Mouse (Mus musculus): ENCODE results near the gene Ifitm1. TPM values are rescaled to one million over a fixed set of nuclear protein-coding genes. Genes with fewer than 3 reads are reported as not detected.

Ifitm1 gene
- total and polyA plus RNA-seq, 3 experiments: 1.5 to 5.5 TPM; not detected in 1

DNA sequence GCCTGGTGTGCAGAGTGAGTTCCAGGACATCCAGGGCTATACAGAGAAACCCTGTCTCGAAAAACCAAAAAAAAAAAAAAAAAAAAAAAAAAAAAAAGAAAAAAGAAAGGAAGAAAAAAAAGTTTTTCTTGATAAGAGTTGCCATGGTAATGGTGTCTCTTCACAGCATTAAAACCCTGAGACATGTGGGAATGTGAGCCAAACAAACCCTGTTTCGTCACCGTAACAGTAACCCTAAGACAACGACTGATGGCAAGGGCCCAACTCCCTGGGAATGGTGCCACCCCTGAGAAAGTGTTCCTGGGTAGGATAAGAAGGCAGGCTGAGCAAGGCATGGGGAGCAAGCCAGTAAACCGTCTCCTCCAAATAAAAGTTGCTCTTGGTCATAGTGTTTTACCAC lies 39.9 kb downstream of the Ifitm1 start:
- H3K4me1 ChIP-seq (ENCODE audit: insufficient read depth, low read depth, low read length): no peaks in the 10 kb centered on the region
- peaks cover 16% of the 10 kb centered on the region for H3K27me3 ChIP-seq (ENCODE audit: insufficient read depth, low read length)
- H3K9me3 ChIP-seq (replicated peaks): no peaks in the 10 kb centered on the region
- DNase-seq (ENCODE audit: low spot score) (no peak), ATAC-seq (ENCODE audit: extremely low read depth, insufficient number of reproducible peaks, low FRiP score, poor library complexity, severe bottlenecking) (no peak)
- H3K36me3 ChIP-seq (replicated peaks): no peaks in the 10 kb centered on the region
- no peak overlapping the region for H3K4me3 ChIP-seq (ENCODE audit: low read depth, low read length)
- TF ChIP-seq CTCF (IDR thresholded peaks at IDR 0.05; ENCODE audit: low read depth, low read length): no peak
- no peak for TF ChIP-seq GATA1 (IDR thresholded peaks at IDR 0.05; ENCODE audit: borderline replicate concordance, low read length)
- TF ChIP-seq GATA2 (IDR thresholded peaks at IDR 0.05; ENCODE audit: borderline replicate concordance, low read depth, low read length): no peak
- no peak for TF ChIP-seq TAL1 (conservative IDR thresholded peaks at IDR 0.05; ENCODE audit: low read depth, low read length)
- no peak for TF ChIP-seq POLR2AphosphoS5 (IDR thresholded peaks at IDR 0.05; ENCODE audit: insufficient replicate concordance, low read depth, low read length)

DNA sequence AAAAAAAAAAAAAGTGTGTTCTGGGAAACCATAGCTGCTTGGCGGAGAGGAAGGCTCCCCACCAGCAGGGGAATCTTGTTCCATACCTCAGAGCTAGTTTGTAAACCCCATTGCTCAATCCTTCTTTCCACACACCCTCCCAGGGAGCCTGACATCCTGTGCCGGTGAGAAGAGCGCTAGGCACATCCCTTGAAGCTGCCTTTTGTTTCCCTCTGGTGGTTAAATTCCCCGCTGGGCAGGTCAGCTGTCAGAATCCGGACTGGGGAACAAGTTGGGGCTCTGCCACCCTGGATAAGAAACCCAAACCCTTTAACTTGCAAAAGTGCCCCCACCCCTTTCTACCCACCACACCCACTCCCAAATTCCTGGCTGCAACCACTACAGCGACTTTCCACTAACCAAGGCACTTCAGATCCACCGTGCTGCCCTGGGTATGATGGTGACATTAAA lies 41.3 kb downstream of the Ifitm1 start:
- no peak for TF ChIP-seq GATA1 (IDR thresholded peaks at IDR 0.05; ENCODE audit: borderline replicate concordance, low read length)
- TF ChIP-seq TAL1 (conservative IDR thresholded peaks at IDR 0.05; ENCODE audit: low read depth, low read length): no peak
- TF ChIP-seq CTCF (IDR thresholded peaks at IDR 0.05; ENCODE audit: low read depth, low read length): no peak
- no peak for TF ChIP-seq POLR2AphosphoS5 (IDR thresholded peaks at IDR 0.05; ENCODE audit: insufficient replicate concordance, low read depth, low read length)
- no peak for TF ChIP-seq GATA2 (IDR thresholded peaks at IDR 0.05; ENCODE audit: borderline replicate concordance, low read depth, low read length)
- DNase-seq (ENCODE audit: low spot score): no peak
- Histone ChIP-seq H3K9me3 (replicated peaks) (no peaks in the 10 kb centered on the region), H3K36me3 (replicated peaks) (no peaks in the 10 kb centered on the region), H3K4me3 (ENCODE audit: low read depth, low read length) (no peak overlapping the region), H3K4me1 (ENCODE audit: insufficient read depth, low read depth, low read length) (no peaks in the 10 kb centered on the region), H3K27me3 (ENCODE audit: insufficient read depth, low read length) (peaks cover 16% of the 10 kb centered on the region)
- no peak for ATAC-seq (ENCODE audit: extremely low read depth, insufficient number of reproducible peaks, low FRiP score, poor library complexity, severe bottlenecking)

DNA sequence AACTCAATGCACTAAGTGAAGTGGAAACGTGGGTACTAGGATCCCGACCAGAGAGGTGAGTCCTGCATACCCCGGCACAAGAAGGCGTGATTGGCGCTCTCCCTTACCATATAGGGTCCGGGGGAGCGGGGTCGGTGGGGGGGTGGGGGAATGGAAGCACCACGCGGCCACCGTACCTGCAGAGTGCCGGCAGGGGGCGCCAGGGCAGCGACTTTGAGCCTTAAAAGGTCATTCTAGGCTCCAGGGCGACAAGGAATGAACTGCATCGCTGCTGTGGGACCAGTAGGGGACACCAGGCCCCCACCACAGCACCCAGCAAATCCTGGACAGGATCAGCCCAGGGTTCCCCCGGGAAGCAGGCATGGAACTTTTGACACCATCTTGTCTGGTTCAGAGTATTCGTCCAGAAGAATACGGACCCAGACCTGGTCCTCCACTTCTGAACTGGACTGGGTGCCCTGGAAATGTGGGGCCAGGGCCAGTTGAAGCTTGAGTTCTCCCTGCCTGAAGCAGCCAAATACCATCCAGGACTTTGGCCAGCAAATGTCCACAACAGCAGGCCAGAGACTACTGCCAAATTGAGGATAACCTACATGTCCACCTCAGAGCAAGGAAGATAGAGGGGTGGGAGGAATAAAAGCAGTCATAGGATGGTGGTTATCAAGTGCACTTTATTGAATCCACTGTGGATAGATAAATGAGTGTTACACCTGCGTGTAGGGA lies 42.1 kb downstream of the Ifitm1 start:
- no peaks in the 10 kb centered on the region for H3K4me1 ChIP-seq (ENCODE audit: insufficient read depth, low read depth, low read length)
- H3K27me3 ChIP-seq (ENCODE audit: insufficient read depth, low read length): peaks cover 16% of the 10 kb centered on the region
- DNase-seq (ENCODE audit: low spot score) (no peak), ATAC-seq (ENCODE audit: extremely low read depth, insufficient number of reproducible peaks, low FRiP score, poor library complexity, severe bottlenecking) (no peak)
- no peaks in the 10 kb centered on the region for H3K36me3 ChIP-seq (replicated peaks)
- TF ChIP-seq GATA2 (IDR thresholded peaks at IDR 0.05; ENCODE audit: borderline replicate concordance, low read depth, low read length): no peak
- no peak for TF ChIP-seq GATA1 (IDR thresholded peaks at IDR 0.05; ENCODE audit: borderline replicate concordance, low read length)
- TF ChIP-seq TAL1 (conservative IDR thresholded peaks at IDR 0.05; ENCODE audit: low read depth, low read length): no peak
- TF ChIP-seq POLR2AphosphoS5 (IDR thresholded peaks at IDR 0.05; ENCODE audit: insufficient replicate concordance, low read depth, low read length): no peak
- no peak for TF ChIP-seq CTCF (IDR thresholded peaks at IDR 0.05; ENCODE audit: low read depth, low read length)
- H3K4me3 ChIP-seq (ENCODE audit: low read depth, low read length): no peak overlapping the region
- H3K9me3 ChIP-seq (replicated peaks): no peaks in the 10 kb centered on the region

DNA sequence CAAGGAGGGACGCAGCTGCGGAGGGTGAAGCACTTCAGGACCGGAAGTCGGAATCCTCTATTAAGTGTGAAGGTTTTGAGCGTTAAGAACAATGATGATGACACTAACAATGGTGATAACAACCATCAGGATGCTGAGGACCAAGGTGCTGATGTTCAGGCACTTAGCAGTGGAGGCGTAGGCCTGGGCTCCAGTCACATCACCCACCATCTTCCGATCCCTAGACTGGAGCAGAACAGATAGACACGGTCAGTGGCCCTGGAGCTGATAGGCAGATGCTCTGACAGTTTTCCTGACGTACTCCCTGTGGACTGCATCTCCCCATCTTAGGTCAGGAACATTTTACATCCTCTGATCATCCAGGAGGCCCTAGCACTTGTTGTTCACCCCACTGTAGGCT lies 42.6 kb downstream of the Ifitm1 start:
- no peak for ATAC-seq (ENCODE audit: extremely low read depth, insufficient number of reproducible peaks, low FRiP score, poor library complexity, severe bottlenecking)
- Histone ChIP-seq H3K9me3 (replicated peaks) (no peaks in the 10 kb centered on the region), H3K36me3 (replicated peaks) (no peaks in the 10 kb centered on the region), H3K4me3 (ENCODE audit: low read depth, low read length) (no peak overlapping the region), H3K27me3 (ENCODE audit: insufficient read depth, low read length) (peaks cover 16% of the 10 kb centered on the region), H3K4me1 (ENCODE audit: insufficient read depth, low read depth, low read length) (no peaks in the 10 kb centered on the region)
- no peak for TF ChIP-seq GATA2 (IDR thresholded peaks at IDR 0.05; ENCODE audit: borderline replicate concordance, low read depth, low read length)
- no peak for TF ChIP-seq CTCF (IDR thresholded peaks at IDR 0.05; ENCODE audit: low read depth, low read length)
- TF ChIP-seq TAL1 (conservative IDR thresholded peaks at IDR 0.05; ENCODE audit: low read depth, low read length): no peak
- TF ChIP-seq POLR2AphosphoS5 (IDR thresholded peaks at IDR 0.05; ENCODE audit: insufficient replicate concordance, low read depth, low read length): no peak
- TF ChIP-seq GATA1 (IDR thresholded peaks at IDR 0.05; ENCODE audit: borderline replicate concordance, low read length): no peak
- no peak for DNase-seq (ENCODE audit: low spot score)

DNA sequence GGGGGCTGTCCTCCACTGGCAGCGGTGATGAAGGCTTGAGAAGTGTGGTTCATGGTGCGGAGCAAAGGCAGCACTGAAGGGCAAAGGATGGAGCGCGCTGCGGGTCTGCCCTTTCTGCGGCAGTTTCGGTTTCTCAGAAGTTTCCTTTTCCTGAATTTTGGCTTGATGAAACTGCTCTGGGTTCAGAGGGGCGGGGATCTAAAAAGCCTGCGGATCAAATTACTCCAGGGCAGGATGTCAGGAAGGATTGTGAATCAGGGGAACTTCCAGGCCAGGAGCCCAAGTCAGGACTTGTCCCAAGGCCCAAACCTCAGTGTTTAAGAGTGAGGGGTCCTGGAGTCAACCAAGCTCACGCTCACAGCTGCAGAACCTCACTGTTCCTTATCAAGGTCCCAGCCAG lies 43.6 kb downstream of the Ifitm1 start, which contains the start of gene Ifitm3:
Gene Ifitm3 (minus strand): TSS at position 178 of the 400 bp plus-strand sequence.
- Histone ChIP-seq H3K36me3 (replicated peaks) (no peaks in the 10 kb centered on the region), H3K4me3 (ENCODE audit: low read depth, low read length) (no peak within 1 kb of the TSS), H3K9me3 (replicated peaks) (no peaks in the 10 kb centered on the region), H3K4me1 (ENCODE audit: insufficient read depth, low read depth, low read length) (no peaks in the 10 kb centered on the region), H3K27me3 (ENCODE audit: insufficient read depth, low read length) (peaks cover 16% of the 10 kb centered on the region)
- TF ChIP-seq TAL1 (conservative IDR thresholded peaks at IDR 0.05; ENCODE audit: low read depth, low read length) (no peak), CTCF (IDR thresholded peaks at IDR 0.05; ENCODE audit: low read depth, low read length) (no peak), GATA2 (IDR thresholded peaks at IDR 0.05; ENCODE audit: borderline replicate concordance, low read depth, low read length) (no peak), POLR2AphosphoS5 (IDR thresholded peaks at IDR 0.05; ENCODE audit: insufficient replicate concordance, low read depth, low read length) (no peak), GATA1 (IDR thresholded peaks at IDR 0.05; ENCODE audit: borderline replicate concordance, low read length) (no peak)
- ATAC-seq (ENCODE audit: extremely low read depth, insufficient number of reproducible peaks, low FRiP score, poor library complexity, severe bottlenecking): no peak
- DNase-seq (ENCODE audit: low spot score): no peak

DNA sequence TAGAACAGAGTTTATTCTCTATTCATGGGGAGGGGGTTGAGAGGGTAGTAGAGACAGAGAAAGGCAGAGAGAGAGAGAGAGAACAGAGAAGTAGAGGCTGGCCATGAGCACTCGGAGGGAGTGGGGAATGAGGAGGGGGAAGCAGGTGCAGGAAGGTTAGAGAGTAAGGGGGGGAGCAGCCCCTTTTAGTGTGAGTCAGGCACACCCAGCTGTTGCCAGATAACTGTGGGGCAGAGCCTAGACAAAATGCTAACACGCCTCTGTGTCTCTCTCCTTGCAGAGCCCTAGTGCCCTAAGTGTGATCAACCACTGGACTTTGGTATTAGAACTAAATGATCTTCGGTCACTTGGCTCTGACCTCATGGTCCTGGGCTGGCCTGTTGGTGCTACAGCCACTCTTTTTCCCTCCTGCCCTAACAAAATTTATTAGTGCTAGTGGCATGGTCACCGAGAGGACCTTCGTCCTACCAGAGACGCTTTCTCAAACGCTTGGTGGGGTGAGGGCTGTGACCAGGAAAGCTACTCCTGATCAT lies 44.3 kb downstream of the Ifitm1 start:
- Histone ChIP-seq H3K4me3 (ENCODE audit: low read depth, low read length) (no peak overlapping the region), H3K27me3 (ENCODE audit: insufficient read depth, low read length) (peaks cover 16% of the 10 kb centered on the region), H3K4me1 (ENCODE audit: insufficient read depth, low read depth, low read length) (no peaks in the 10 kb centered on the region), H3K36me3 (replicated peaks) (no peaks in the 10 kb centered on the region), H3K9me3 (replicated peaks) (no peaks in the 10 kb centered on the region)
- DNase-seq (ENCODE audit: low spot score) (no peak), ATAC-seq (ENCODE audit: extremely low read depth, insufficient number of reproducible peaks, low FRiP score, poor library complexity, severe bottlenecking) (no peak)
- TF ChIP-seq POLR2AphosphoS5 (IDR thresholded peaks at IDR 0.05; ENCODE audit: insufficient replicate concordance, low read depth, low read length) (no peak), GATA2 (IDR thresholded peaks at IDR 0.05; ENCODE audit: borderline replicate concordance, low read depth, low read length) (no peak), CTCF (IDR thresholded peaks at IDR 0.05; ENCODE audit: low read depth, low read length) (no peak), TAL1 (conservative IDR thresholded peaks at IDR 0.05; ENCODE audit: low read depth, low read length) (no peak), GATA1 (IDR thresholded peaks at IDR 0.05; ENCODE audit: borderline replicate concordance, low read length) (no peak)
